Mouse (Mus musculus) gastrocnemius, postnatal 14 days (tissue): ENCODE measurements around the gene Ccdc149. TPM values are rescaled to one million over a fixed set of nuclear protein-coding genes. Genes with fewer than 3 reads are reported as not detected.

ENCODE experiments used
- DNase-seq: peaks from one replicate; pipeline ENCODE4 v3.0.0; 2021; ENCODE audit warnings: mixed read lengths
- intact Hi-C: fragments of 180-260 bp; cut with DNase I; formaldehyde crosslinking; loops from one replicate; pipeline ENCODE4 v1.15.1; 2025; ENCODE audit warnings: low total_unique reads
- long read RNA-seq, 2 experiments: library from polyadenylated mRNA; stranded (forward); transcript quantifications; one replicate each; pipeline ENCODE4 v2.0.0; 2021
- total RNA-seq, 2 experiments: library from RNA; stranded (reverse); gene quantifications; 2 replicates each; pipeline ENCODE4 v1.2.3; 2021

The Ccdc149 gene
- total RNA-seq: 1 to 10 TPM; 2.2 to 2.6 TPM
- long read RNA-seq, experiment 1, partial matches to known transcripts: 0 of 1 reads
- long read RNA-seq, experiment 1, other reads (novel, unspliced or antisense): 0 of 1 reads
- long read RNA-seq, experiment 2, transcript Ccdc149-201 (12 exons, 3,295 nt): major isoform, 8 of 9 reads
- long read RNA-seq, experiment 2, partial matches to known transcripts: 0 of 9 reads
- long read RNA-seq, experiment 2, other reads (novel, unspliced or antisense): 1 of 9 reads

GRCm38 (mm10) chr5:52470991-52471801 lies at the start of gene Ccdc149:
TSS of gene Ccdc149 (minus strand) at chr5:52471521.
- DNase-seq: peak; percentile 56
- intact Hi-C loops: no loop called here

- intact Hi-C loops: loop anchor here (5.0 kb wide), 1 partner anchor 137 kb away; no protein-coding TSS in a partner anchor
- DNase-seq: no peak
Observed at GRCm38 (mm10) chr5:52519921-52520320, 48.6 kb upstream of the Ccdc149 start.

GRCm38 (mm10) chr5:52516072-52516476 lies 44.8 kb upstream of the Ccdc149 start:
- intact Hi-C loops: no loop called here
- no peak for DNase-seq

GRCm38 (mm10) chr5:52515246-52516021 lies 44.1 kb upstream of the Ccdc149 start:
- DNase-seq: peak; percentile 70
- intact Hi-C loops: no loop called here

GRCm38 (mm10) chr5:52511089-52511488 lies 39.8 kb upstream of the Ccdc149 start:
- no peak for DNase-seq
- intact Hi-C loops: loop anchor here (5.0 kb wide), 1 partner anchor 126 kb away; no protein-coding TSS in a partner anchor

- intact Hi-C loops: no loop called here
- DNase-seq: no peak
Observed at GRCm38 (mm10) chr5:52509416-52509815, 38.1 kb upstream of the Ccdc149 start.

GRCm38 (mm10) chr5:52504666-52505065 lies 33.3 kb upstream of the Ccdc149 start:
- DNase-seq: peak; percentile 32
- intact Hi-C loops: no loop called here

- intact Hi-C loops: no loop called here
- DNase-seq: no peak
Observed at GRCm38 (mm10) chr5:52504148-52504547, 32.8 kb upstream of the Ccdc149 start.

GRCm38 (mm10) chr5:52495671-52496070 lies 24.4 kb upstream of the Ccdc149 start:
- no peak for DNase-seq
- intact Hi-C loops: no loop called here

GRCm38 (mm10) chr5:52491496-52491895 lies 20.2 kb upstream of the Ccdc149 start:
- intact Hi-C loops: no loop called here
- DNase-seq: no peak

- DNase-seq: no peak
- intact Hi-C loops: no loop called here
Observed at GRCm38 (mm10) chr5:52487559-52488430, 16.5 kb upstream of the Ccdc149 start.

GRCm38 (mm10) chr5:52476826-52477225 lies 5.5 kb upstream of the Ccdc149 start:
- intact Hi-C loops: no loop called here
- DNase-seq: no peak

- peak; percentile 87 for DNase-seq
- intact Hi-C loops: no loop called here
Observed at GRCm38 (mm10) chr5:52476292-52476701, 5.0 kb upstream of the Ccdc149 start.

- intact Hi-C loops: no loop called here
- no peak for DNase-seq
Observed at GRCm38 (mm10) chr5:52473988-52474387, 2.7 kb upstream of the Ccdc149 start.

- intact Hi-C loops: no loop called here
- DNase-seq: no peak
Observed at GRCm38 (mm10) chr5:52470551-52470950, 770 bp downstream of the Ccdc149 start.

GRCm38 (mm10) chr5:52467841-52468240 lies 3.5 kb downstream of the Ccdc149 start:
- intact Hi-C loops: no loop called here
- DNase-seq: no peak

GRCm38 (mm10) chr5:52462447-52462846 lies 8.9 kb downstream of the Ccdc149 start:
- no peak for DNase-seq
- intact Hi-C loops: no loop called here

GRCm38 (mm10) chr5:52461434-52462124 lies 9.7 kb downstream of the Ccdc149 start:
- intact Hi-C loops: no loop called here
- no peak for DNase-seq

- no peak for DNase-seq
- intact Hi-C loops: no loop called here
Observed at GRCm38 (mm10) chr5:52459308-52459707, 12.0 kb downstream of the Ccdc149 start.
